Mouse (Mus musculus) midbrain, postnatal 0 days (tissue): ENCODE results near the gene Gm3015. TPM values are rescaled to one million over a fixed set of nuclear protein-coding genes. Genes with fewer than 3 reads are reported as not detected.
"Not testable (repeated sequence)": the region's sequence is repeated elsewhere in the genome, so short reads cannot be mapped to it uniquely, and the experiment has no call there.

Experiments used
- ATAC-seq: fragments of 200-750 bp; cut with Nextera tagmentation; 2 replicates; pipeline ENCODE4 v1.8.0; 2017; ENCODE audit warnings: moderate number of reproducible peaks, mild to moderate bottlenecking, moderate TSS enrichment, moderate library complexity; ENCODE audit not compliant: low FRiP score
- DNase-seq: peaks from one replicate; pipeline ENCODE4 v3.0.0-alpha.2; 2015; ENCODE audit warnings: low spot score
- H3K27ac ChIP-seq: fragments of 300-500 bp; sonication (generic); 2 replicates; pipeline ENCODE4 v1.5.1; 2014; ENCODE audit warnings: low read depth, mild to moderate bottlenecking, low read length, mixed read lengths
- H3K27me3 ChIP-seq: fragments of 300-500 bp; sonication (generic); 2 replicates; pipeline ENCODE4 v1.6.1; 2014; ENCODE audit warnings: low read length, control low read depth, mixed read lengths; ENCODE audit not compliant: insufficient read depth
- H3K36me3 ChIP-seq: fragments of 300-500 bp; sonication (generic); 2 replicates; pipeline ENCODE4 v1.6.1; 2014; ENCODE audit warnings: low read length, control low read depth, mixed read lengths; ENCODE audit not compliant: insufficient read depth
- H3K4me1 ChIP-seq: fragments of 300-500 bp; sonication (generic); 2 replicates; pipeline ENCODE4 v1.6.1; 2014; ENCODE audit warnings: mild to moderate bottlenecking, control low read depth, antibody characterized with exemption, low read length, mixed read lengths; ENCODE audit not compliant: insufficient read depth
- H3K4me2 ChIP-seq: fragments of 300-500 bp; sonication (generic); 2 replicates; pipeline ENCODE4 v1.6.1; 2014; ENCODE audit warnings: low read depth, mild to moderate bottlenecking, low read length, mixed read lengths; ENCODE audit not compliant: poor library complexity, severe bottlenecking
- H3K4me3 ChIP-seq: fragments of 300-500 bp; sonication (generic); 2 replicates; pipeline ENCODE4 v1.5.1; 2014; ENCODE audit warnings: low read depth, mild to moderate bottlenecking, low read length, moderate library complexity
- H3K9ac ChIP-seq: fragments of 300-500 bp; sonication (generic); replicated peaks from 2 replicates; pipeline ENCODE4 v1.6.1; 2014; ENCODE audit warnings: mild to moderate bottlenecking, low read length, moderate library complexity, mixed read lengths; ENCODE audit not compliant: poor library complexity, severe bottlenecking
- H3K9me3 ChIP-seq: fragments of 300-500 bp; sonication (generic); 2 replicates; pipeline ENCODE4 v1.6.1; 2016; ENCODE audit warnings: low read length, control low read depth
- WGBS: fragments of 180-500 bp; shearing (Covaris S2); extraction: QIAGEN DNeasy Blood & Tissue Kit; methylation state at CpG from one replicate; pipeline ENCODE4 v1.1.7; 2014; 5-methylcytosine and 5-hydroxymethylcytosine counted together
- polyA plus RNA-seq: library from polyadenylated mRNA; unstranded; fragments of >200 nt; fragmentation: Nextera tagmentation; extraction: Ambion mirVana; gene quantifications from 2 replicates; pipeline ENCODE4 v1.2.1, GENCODE M21; 2015
- total RNA-seq: library from RNA; depleted of rRNA; stranded (reverse); fragments of >200 nt; gene quantifications from 2 replicates; pipeline ENCODE4 v1.2.3, GENCODE M21; 2014; rRNA removed

Gene Gm3015
- total RNA-seq (not detected in 2 replicates), polyA plus RNA-seq (not detected in 2 replicates)

DNA sequence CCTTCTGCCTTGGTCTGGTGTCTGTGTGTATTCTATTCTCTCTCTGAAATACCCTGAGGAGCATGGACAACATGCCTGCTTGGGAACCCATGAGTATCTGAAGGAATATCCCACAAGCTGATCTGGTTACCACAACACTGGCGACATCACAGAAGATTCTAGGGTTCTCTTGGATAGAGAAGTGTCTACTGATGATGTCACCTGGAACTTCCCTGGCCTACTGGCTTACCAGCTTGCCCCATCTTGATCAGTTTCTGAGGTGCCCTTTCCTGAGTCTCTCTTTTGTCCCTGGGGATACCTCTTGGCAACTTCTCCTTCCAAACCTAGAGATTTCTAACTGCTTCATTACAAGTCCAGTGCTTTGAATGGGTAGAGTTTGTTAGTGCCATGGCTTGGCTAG is at the start of gene Gm3015:
Gm3015 (minus strand) TSS at position 101 of the 400 bp plus-strand sequence.
- no CpG with 5 or more reads among the region's 1 CpGs for WGBS
- not testable (repeated sequence) for H3K36me3 ChIP-seq, H3K4me1 ChIP-seq, ATAC-seq, H3K4me2 ChIP-seq, H3K27ac ChIP-seq, H3K4me3 ChIP-seq, H3K9ac ChIP-seq, DNase-seq, H3K27me3 ChIP-seq, H3K9me3 ChIP-seq

DNA sequence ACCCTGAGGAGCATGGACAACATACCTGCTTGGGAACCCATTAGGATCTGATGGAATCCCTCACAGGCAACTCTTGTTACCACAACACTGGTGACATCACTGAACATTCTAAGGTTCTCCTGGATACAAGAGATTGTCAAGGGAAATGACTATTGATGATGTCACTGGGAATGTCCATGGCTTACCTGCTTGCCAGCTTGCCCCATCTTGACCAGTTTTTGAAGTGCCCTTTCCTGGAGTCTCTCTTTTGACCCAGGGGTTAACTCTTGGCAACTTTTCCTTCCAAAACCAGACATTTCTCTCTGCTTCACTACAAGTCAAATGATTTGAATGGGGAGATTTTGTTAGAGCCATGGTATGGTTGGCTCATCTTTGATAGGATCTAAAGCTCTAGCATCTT is 29.3 kb upstream of the Gm3015 start, which contains the start of gene Gm10377:
Gm10377 (minus strand) TSS at position 101 of the 400 bp plus-strand sequence.
- not testable (repeated sequence) for H3K4me2 ChIP-seq, DNase-seq, H3K9me3 ChIP-seq, H3K4me3 ChIP-seq, ATAC-seq, H3K4me1 ChIP-seq, H3K27ac ChIP-seq, H3K36me3 ChIP-seq, H3K27me3 ChIP-seq, H3K9ac ChIP-seq

Other genes starting within 250 kb of the Gm3015 start
- not detected in 2 replicates for gene Gm8024, start 244.5 kb downstream of the Gm3015 start, total RNA-seq
- gene Gm8024, start 244.5 kb downstream of the Gm3015 start, polyA plus RNA-seq, result 0.11 TPM in 1 of 2 replicates, not detected in the other
- gene Gm17124, start 168.9 kb downstream of the Gm3015 start, total RNA-seq, result not detected in 2 replicates
- not detected in 2 replicates for gene Gm17124, start 168.9 kb downstream of the Gm3015 start, polyA plus RNA-seq
- not detected in 2 replicates for gene Gm3633, start 126.9 kb downstream of the Gm3015 start, total RNA-seq
- gene Gm3633, start 126.9 kb downstream of the Gm3015 start, polyA plus RNA-seq, result not detected in 2 replicates
- gene Gm10378, start 112.9 kb downstream of the Gm3015 start, total RNA-seq, result not detected in 2 replicates
- gene Gm10378, start 112.9 kb downstream of the Gm3015 start, polyA plus RNA-seq, result not detected in 2 replicates
- not detected in 2 replicates for gene Gm10377, start 29.2 kb upstream of the Gm3015 start, total RNA-seq
- gene Gm10377, start 29.2 kb upstream of the Gm3015 start, polyA plus RNA-seq, result not detected in 2 replicates
- not detected in 2 replicates for gene Gm21977, start 84.7 kb upstream of the Gm3015 start, total RNA-seq
- not detected in 2 replicates for gene Gm21977, start 84.7 kb upstream of the Gm3015 start, polyA plus RNA-seq
- gene Gm8082, start 224.8 kb upstream of the Gm3015 start, total RNA-seq, result not detected in 2 replicates
- gene Gm8082, start 224.8 kb upstream of the Gm3015 start, polyA plus RNA-seq, result not detected in 2 replicates
- gene Gm10376, start 246.8 kb upstream of the Gm3015 start, total RNA-seq, result not detected in 2 replicates
- not detected in 2 replicates for gene Gm10376, start 246.8 kb upstream of the Gm3015 start, polyA plus RNA-seq